Mouse (Mus musculus): Measurements from ENCODE around the gene Iqschfp.
A peak's percentile ranks its signal among the peaks of the same experiment; 100 is the strongest.

The Iqschfp gene

GRCm38 (mm10) chr3:68664337-68664736 lies 772.3 kb downstream of the Iqschfp start:
- DNase-seq: no peak

GRCm38 (mm10) chr3:68666377-68666776 lies 774.3 kb downstream of the Iqschfp start:
- DNase-seq: no peak

- DNase-seq: no peak
These were observed 775.8 kb downstream of the Iqschfp start for GRCm38 (mm10) chr3:68667852-68668251.

GRCm38 (mm10) chr3:68669418-68669974 lies 777.5 kb downstream of the Iqschfp start:
- peak; percentile 24 for DNase-seq

- no peak for DNase-seq
These were observed 782.7 kb downstream of the Iqschfp start for GRCm38 (mm10) chr3:68674721-68675120.

GRCm38 (mm10) chr3:68675216-68675835 lies 783.3 kb downstream of the Iqschfp start:
- no peak for DNase-seq
